Mouse (Mus musculus) ovary, adult 18-20 months (tissue): ENCODE results near the gene Vdr.

Experiments
- DNase-seq: peaks from one replicate; pipeline ENCODE4 v3.0.0; 2022; ENCODE audit warnings: low spot score, mixed read lengths

Vdr gene

DNA sequence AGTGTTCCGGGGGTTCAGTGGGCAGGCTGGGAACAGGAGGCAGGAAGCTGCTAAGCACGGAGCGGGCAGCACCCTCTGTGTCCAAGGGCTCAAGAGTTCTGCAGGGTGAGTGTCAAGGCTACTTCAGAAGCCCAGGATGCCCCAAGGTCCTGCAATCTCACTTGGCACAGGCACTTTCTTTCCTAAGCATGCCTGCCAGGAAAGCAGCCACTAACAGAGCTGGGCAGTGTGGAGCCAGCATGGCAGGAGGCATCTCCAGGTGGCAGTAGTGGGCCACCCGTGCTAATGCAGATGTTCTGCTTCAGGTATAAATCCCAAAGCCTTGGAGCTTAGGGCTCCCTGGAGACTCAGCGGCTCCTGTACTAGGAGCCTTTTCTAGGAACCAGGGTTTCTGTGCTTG, 100.5 kb downstream of the Vdr start:
- peak; percentile 73 for DNase-seq

DNA sequence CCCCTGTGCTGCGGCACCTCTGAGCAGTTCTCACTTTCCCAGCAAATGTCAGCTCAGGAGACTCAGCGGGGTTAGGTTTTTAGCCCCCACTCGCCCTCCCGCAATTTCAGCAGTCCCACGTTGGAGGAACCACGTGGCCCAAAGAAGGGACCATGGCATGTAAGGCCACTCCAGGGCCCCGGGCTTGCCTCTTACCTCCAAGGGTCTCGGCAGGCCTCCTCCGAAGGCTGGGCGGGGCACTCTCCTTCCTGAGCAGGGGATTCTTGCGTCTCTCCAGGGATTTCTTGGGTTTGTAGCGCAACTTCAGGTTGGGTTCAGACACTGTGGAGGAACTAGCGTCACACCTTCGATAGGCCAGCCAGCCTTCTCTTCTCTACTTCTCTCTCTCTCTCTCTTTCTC, 101.2 kb downstream of the Vdr start:
- no peak for DNase-seq

DNA sequence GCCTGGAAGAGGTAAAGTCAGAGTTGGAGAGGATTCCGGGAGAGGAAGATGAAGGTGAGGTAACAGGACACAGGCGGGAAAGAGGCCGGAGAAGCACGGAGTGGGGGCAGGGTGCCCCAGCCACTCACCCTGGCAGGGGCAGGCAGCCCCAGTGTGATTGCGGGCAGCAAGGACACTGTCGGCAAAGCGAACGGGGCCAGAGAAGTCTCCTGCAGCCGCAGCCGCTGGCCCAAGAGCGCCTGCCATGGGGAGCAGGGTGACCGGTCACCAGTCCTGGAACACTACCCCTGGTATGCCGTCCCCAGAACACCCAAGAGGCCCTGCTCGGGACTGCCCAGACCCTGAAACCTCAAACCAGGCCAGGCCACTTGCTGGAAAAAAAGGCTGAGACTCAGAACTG, 101.9 kb downstream of the Vdr start:
- no peak for DNase-seq

DNA sequence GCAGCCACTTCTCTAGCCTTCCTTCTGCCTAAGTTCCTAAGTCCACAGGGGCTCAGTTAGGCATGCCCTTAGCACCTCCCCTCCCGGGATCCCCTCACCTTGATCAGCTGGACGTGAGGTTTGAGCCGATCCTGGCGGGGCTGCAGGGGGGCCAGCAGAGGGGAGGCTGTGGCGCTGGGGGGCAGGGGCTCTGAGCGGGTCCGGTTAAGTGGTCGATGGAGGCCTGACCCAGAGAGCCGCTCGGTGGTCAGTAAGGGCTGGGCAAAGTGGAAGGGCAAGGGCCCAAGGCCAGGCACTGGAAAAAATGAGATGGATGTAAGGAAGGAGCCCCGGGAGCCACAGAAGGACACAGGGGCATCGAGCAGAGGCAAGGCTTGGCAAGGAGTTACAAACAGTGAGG, 102.6 kb downstream of the Vdr start:
- no peak for DNase-seq
